Mouse (Mus musculus) leukemia stem cell, adult 10-12 weeks (primary cell): ENCODE results near the gene Olfr1480. TPM values are rescaled to one million over a fixed set of nuclear protein-coding genes. Genes with fewer than 3 reads are reported as not detected.

Source experiments
- polyA plus RNA-seq: library from polyadenylated mRNA; stranded (reverse); fragments of >175 nt; gene quantifications from 2 replicates; pipeline ENCODE4 v1.2.3, GENCODE M21; 2012; ENCODE audit warnings: low replicate concordance

Gene Olfr1480
- polyA plus RNA-seq = not detected in 2 replicates

GRCm38 (mm10) chr19:13527613-13528012 lies at the start of gene Olfr1480:
Gene Olfr1480, plus strand, starts transcription at chr19:13527913.

GRCm38 (mm10) chr19:13480096-13480495 lies 47.6 kb upstream of the Olfr1480 start, which contains the start of gene Olfr1475:
Gene Olfr1475, minus strand, starts transcription at chr19:13480196.

GRCm38 (mm10) chr19:13500246-13500645 lies 27.5 kb upstream of the Olfr1480 start, which contains the start of gene Olfr1477:
Gene Olfr1477, plus strand, starts transcription at chr19:13500546.

Other genes with a start within 250 kb of the Olfr1480 start
- not detected in 2 replicates for gene Olfr1465, start 212.4 kb upstream of the Olfr1480 start, polyA plus RNA-seq
- not detected in 2 replicates for gene Olfr1466, start 189.1 kb upstream of the Olfr1480 start, polyA plus RNA-seq
- gene Olfr1467, start 165.7 kb upstream of the Olfr1480 start, polyA plus RNA-seq = 0.19 TPM in 1 of 2 replicates, not detected in the other
- not detected in 2 replicates for gene Olfr1469, start 120.1 kb upstream of the Olfr1480 start, polyA plus RNA-seq
- 0.09 TPM in 1 of 2 replicates, not detected in the other for gene Olfr1471, start 84.5 kb upstream of the Olfr1480 start, polyA plus RNA-seq
- not detected in 2 replicates for gene Olfr1472, start 71.8 kb upstream of the Olfr1480 start, polyA plus RNA-seq
- not detected in 2 replicates for gene Olfr1474, start 58.3 kb upstream of the Olfr1480 start, polyA plus RNA-seq
- not detected in 2 replicates for gene Olfr1475, start 47.7 kb upstream of the Olfr1480 start, polyA plus RNA-seq
- not detected in 2 replicates for gene Olfr1477, start 27.4 kb upstream of the Olfr1480 start, polyA plus RNA-seq
- gene Olfr1484, start 55.6 kb downstream of the Olfr1480 start, polyA plus RNA-seq = not detected in 2 replicates
- not detected in 2 replicates for gene Olfr1487, start 89.5 kb downstream of the Olfr1480 start, polyA plus RNA-seq
- gene Olfr1489, start 103.7 kb downstream of the Olfr1480 start, polyA plus RNA-seq = not detected in 2 replicates
- not detected in 2 replicates for gene Olfr1490, start 123.2 kb downstream of the Olfr1480 start, polyA plus RNA-seq
- not detected in 2 replicates for gene Olfr1491, start 169.4 kb downstream of the Olfr1480 start, polyA plus RNA-seq
- not detected in 2 replicates for gene Olfr1493-ps1, start 195.4 kb downstream of the Olfr1480 start, polyA plus RNA-seq
- not detected in 2 replicates for gene Olfr1494, start 211.8 kb downstream of the Olfr1480 start, polyA plus RNA-seq
- not detected in 2 replicates for gene Olfr1495, start 236.7 kb downstream of the Olfr1480 start, polyA plus RNA-seq
- not detected in 2 replicates for gene Olfr1496, start 250.0 kb downstream of the Olfr1480 start, polyA plus RNA-seq